Mouse (Mus musculus) stomach, postnatal 0 days (tissue): ENCODE data around the gene Ola1.

Experiments used
- CTCF ChIP-seq: IDR thresholded peaks from 2 replicates; pipeline ENCODE4 v1.5.1; 2016; ENCODE audit warnings: antibody characterized with exemption, low read depth, mild to moderate bottlenecking, moderate library complexity
- EP300 ChIP-seq: optimal IDR thresholded peaks from 2 replicates; pipeline ENCODE3; 2016; ENCODE audit warnings: antibody characterized with exemption

DNA sequence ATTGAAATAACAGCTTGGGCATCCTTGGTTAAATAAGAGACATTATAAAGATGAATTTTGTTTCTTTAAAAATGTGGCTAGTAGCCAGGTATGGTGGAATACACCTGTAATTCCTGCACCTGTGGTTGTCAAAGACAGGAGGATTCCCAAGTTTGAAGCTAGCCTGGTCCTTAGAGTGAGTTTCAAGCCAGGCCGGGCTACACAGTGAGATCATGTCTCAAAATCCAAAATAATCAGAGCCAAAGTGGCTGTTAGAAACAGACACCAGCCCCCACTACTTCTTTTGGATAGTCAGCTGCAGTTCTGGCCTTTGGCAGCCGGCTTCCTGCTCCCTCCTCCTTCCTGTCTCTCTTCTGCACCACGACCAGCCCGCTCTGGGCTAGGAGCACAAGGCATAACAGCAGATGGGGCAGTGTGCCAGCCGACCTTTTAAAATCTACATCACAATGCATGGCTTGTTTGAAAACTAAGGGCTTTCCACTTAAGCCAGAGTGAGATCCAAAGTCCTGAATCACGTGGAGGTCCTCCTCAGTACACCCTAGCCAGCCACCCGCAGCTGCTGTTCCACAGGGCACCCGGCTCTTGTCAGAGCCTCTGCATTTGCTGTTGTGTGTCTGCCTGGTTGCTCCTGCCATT lies 132.9 kb downstream of the Ola1 start:
- TF ChIP-seq CTCF (no peak), EP300 (no peak)
